Mouse (Mus musculus) C2C12 (cell line): ENCODE measurements at regions not wholly inside any gene's neighbourhood (a gene's known extent, or its start where the extent isn't known, plus 50 kb on each side); places are given as distances from the start of the nearest gene placed in this dataset.

Source experiments
- H3K27me3 ChIP-seq: one replicate; pipeline ENCODE4 v1.6.1; 2011; ENCODE audit not compliant: control insufficient read depth, insufficient read depth, insufficient read length
- H3K36me3 ChIP-seq: one replicate; pipeline ENCODE4 v1.6.1; 2011; ENCODE audit not compliant: control insufficient read depth, insufficient read depth
- H3K4me3 ChIP-seq: one replicate; pipeline ENCODE4 v1.5.1; 2011; ENCODE audit warnings: mild to moderate bottlenecking, control low read depth; ENCODE audit not compliant: poor library complexity, insufficient read depth, severe bottlenecking
- H3K79me2 ChIP-seq: one replicate; pipeline ENCODE4 v1.6.1; 2011; ENCODE audit not compliant: control insufficient read depth, insufficient read depth
- H3K79me3 ChIP-seq: one replicate; pipeline ENCODE4 v1.6.1; 2011; ENCODE audit warnings: low read depth, control low read depth
- H3ac ChIP-seq: one replicate; pipeline ENCODE3; 2011; ENCODE audit warnings: low read depth; ENCODE audit not compliant: control insufficient read depth, insufficient read length
- CEBPB ChIP-seq: IDR thresholded peaks from one replicate; pipeline ENCODE4 v1.6.1; 2011; ENCODE audit warnings: low read depth, mild to moderate bottlenecking, control low read depth, moderate library complexity
- CTCF ChIP-seq: IDR thresholded peaks from one replicate; pipeline ENCODE4 v1.5.1; 2011; ENCODE audit not compliant: control insufficient read depth, insufficient read depth, insufficient read length
- FOSL1 ChIP-seq: IDR thresholded peaks from one replicate; pipeline ENCODE4 v1.8.0; 2011; ENCODE audit warnings: mild to moderate bottlenecking, low read length; ENCODE audit not compliant: poor library complexity, insufficient read depth, severe bottlenecking
- MAX ChIP-seq: IDR thresholded peaks from one replicate; pipeline ENCODE4 v1.6.1; 2011; ENCODE audit warnings: mild to moderate bottlenecking, control low read depth
- MYOD1 ChIP-seq: IDR thresholded peaks from one replicate; pipeline ENCODE4 v1.6.1; 2011; ENCODE audit warnings: low read depth; ENCODE audit not compliant: control insufficient read depth, insufficient read length
- MYOG ChIP-seq: IDR thresholded peaks from one replicate; pipeline ENCODE4 v1.6.1; 2011; ENCODE audit not compliant: control insufficient read depth, insufficient read length; ENCODE audit errors: extremely low read depth
- USF1 ChIP-seq: IDR thresholded peaks from one replicate; pipeline ENCODE4 v1.6.1; 2011; ENCODE audit warnings: low read depth, mild to moderate bottlenecking, control low read depth, moderate library complexity

DNA sequence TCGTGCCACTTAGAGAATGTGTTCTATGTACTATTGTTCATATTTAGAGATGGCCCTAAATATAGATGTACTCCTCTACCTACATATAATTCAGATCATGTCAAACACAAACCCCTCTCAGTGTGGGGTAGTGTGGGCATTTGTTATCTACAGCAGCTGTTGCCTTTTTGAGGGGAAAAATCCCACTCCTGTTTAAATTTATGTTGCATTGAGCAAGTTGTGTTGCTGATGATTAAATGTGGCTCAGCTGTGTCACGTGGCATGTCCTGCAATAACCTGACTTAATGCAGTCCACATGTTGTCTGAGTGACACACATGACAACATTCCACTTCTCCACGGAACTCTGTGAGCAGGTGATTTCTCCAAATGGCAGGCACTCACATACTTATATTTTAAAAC, 141.7 kb upstream of the Zeb2 start:
- H3K4me3 ChIP-seq, result no peak overlapping the region
- H3K36me3 ChIP-seq, result no peaks in the 10 kb centered on the region
- no peaks in the 10 kb centered on the region for H3K79me3 ChIP-seq
- H3ac ChIP-seq, result no peak overlapping the region
- H3K27me3 ChIP-seq, result no peaks in the 10 kb centered on the region
- no peaks in the 10 kb centered on the region for H3K79me2 ChIP-seq
- TF ChIP-seq MYOD1, result no peak
- peak; percentile 68 for TF ChIP-seq USF1
- no peak for TF ChIP-seq CEBPB
- TF ChIP-seq FOSL1, result no peak

DNA sequence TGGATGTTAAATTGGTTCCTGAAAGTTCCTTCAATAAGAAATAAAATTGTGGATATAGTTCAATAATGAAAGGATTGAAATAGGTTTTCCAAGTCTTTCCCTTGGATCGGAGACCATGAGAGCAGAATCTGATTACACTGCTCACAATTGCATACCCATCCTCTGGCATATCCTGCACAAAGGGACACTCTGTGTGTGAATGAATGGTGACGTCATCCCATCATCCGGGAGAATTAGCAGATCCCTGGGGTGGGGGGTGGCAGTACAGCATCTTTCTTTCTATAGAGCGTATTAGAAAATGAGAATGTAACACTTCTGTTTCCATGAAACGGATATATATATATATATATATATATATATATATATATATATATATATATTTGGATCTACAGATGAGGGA, 139.2 kb upstream of the Zeb2 start:
- H3K27me3 ChIP-seq, result no peaks in the 10 kb centered on the region

DNA sequence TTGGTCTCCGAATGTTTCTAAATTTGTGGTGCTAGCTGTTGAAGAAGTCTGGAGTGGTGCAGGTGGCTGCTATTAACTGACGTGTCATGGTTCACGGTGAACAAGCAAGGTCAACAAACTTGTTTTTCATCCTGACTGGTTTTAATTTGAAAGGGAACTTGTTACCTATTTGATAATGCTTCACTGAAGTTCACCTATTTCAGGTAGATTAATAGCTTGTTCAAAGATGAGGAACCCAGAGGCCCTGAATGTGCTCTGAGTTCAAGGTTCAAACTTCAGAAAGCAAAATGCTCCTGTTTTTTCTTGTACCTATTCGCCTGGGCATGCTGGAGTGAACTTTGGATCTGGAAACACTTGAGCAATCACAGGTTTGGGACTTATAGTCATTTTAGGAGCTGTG, 136.7 kb upstream of the Zeb2 start:
- no peaks in the 10 kb centered on the region for H3K79me3 ChIP-seq
- H3K4me3 ChIP-seq, result no peak overlapping the region
- TF ChIP-seq CEBPB, result no peak
- H3K27me3 ChIP-seq, result no peaks in the 10 kb centered on the region
- H3ac ChIP-seq, result no peak overlapping the region
- H3K79me2 ChIP-seq, result no peaks in the 10 kb centered on the region
- no peaks in the 10 kb centered on the region for H3K36me3 ChIP-seq

More for the DNA sequence above, 139.2 kb upstream of the Zeb2 start:
- Histone ChIP-seq H3K79me3 (no peaks in the 10 kb centered on the region), H3K79me2 (no peaks in the 10 kb centered on the region), H3K4me3 (no peak overlapping the region), H3K36me3 (no peaks in the 10 kb centered on the region), H3ac (no peak overlapping the region)
- no peak for TF ChIP-seq CEBPB
- no peak for TF ChIP-seq MYOD1
- no peak for TF ChIP-seq MAX
- no peak for TF ChIP-seq USF1
- TF ChIP-seq CTCF, result no peak
- no peak for TF ChIP-seq MYOG
- no peak for TF ChIP-seq FOSL1

DNA sequence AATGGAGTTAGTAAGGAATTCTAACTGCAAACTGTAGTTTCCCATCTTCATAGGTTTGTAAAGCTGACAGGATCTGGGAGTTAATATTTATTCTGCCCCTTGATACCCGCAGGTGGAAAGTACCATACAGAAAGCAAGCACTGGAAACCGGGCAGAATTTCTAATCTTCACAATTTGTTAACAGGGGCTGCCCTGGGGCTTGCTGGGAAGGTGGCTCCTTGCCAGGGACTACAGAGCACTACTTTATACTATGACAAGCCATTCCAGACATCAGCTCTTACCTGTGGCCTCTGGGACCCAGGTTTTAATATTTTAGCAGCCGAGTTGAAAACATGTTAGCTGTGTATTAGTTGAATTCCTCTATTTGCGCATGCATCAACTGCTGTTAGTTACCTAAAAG, 135.1 kb upstream of the Zeb2 start:
- Histone ChIP-seq H3ac (no peak overlapping the region), H3K27me3 (no peaks in the 10 kb centered on the region), H3K79me3 (no peaks in the 10 kb centered on the region), H3K79me2 (no peaks in the 10 kb centered on the region), H3K36me3 (no peaks in the 10 kb centered on the region), H3K4me3 (no peak overlapping the region)
- TF ChIP-seq MYOG (no peak), MYOD1 (no peak), MAX (no peak), FOSL1 (no peak), USF1 (no peak), CEBPB (no peak), CTCF (no peak)

DNA sequence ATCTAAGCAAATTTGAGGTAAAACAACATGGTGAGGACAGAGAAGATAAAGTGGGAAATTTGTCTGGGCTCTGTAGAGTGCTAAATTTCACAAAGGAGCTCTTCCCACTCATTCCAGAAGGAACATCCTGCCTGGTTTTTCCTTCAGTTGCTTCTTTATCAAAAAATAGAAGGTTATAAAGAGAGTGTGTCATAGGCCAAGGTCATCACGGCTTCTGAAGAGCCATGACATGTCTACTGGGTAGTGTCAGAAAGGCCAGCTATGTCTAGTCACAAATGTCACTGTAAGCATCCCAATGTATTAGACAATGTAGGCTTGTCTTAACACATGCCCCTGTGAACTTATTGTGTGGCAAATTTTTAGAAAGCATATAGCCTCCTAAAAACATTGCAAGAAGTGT, 132.5 kb upstream of the Zeb2 start:
- Histone ChIP-seq H3K27me3 (no peaks in the 10 kb centered on the region), H3K79me3 (no peaks in the 10 kb centered on the region), H3K4me3 (no peak overlapping the region), H3K36me3 (no peaks in the 10 kb centered on the region), H3ac (no peak overlapping the region), H3K79me2 (no peaks in the 10 kb centered on the region)
- no peak for TF ChIP-seq MYOD1
- TF ChIP-seq CTCF, result no peak
- TF ChIP-seq FOSL1, result no peak
- no peak for TF ChIP-seq USF1
- no peak for TF ChIP-seq CEBPB
- no peak for TF ChIP-seq MYOG

DNA sequence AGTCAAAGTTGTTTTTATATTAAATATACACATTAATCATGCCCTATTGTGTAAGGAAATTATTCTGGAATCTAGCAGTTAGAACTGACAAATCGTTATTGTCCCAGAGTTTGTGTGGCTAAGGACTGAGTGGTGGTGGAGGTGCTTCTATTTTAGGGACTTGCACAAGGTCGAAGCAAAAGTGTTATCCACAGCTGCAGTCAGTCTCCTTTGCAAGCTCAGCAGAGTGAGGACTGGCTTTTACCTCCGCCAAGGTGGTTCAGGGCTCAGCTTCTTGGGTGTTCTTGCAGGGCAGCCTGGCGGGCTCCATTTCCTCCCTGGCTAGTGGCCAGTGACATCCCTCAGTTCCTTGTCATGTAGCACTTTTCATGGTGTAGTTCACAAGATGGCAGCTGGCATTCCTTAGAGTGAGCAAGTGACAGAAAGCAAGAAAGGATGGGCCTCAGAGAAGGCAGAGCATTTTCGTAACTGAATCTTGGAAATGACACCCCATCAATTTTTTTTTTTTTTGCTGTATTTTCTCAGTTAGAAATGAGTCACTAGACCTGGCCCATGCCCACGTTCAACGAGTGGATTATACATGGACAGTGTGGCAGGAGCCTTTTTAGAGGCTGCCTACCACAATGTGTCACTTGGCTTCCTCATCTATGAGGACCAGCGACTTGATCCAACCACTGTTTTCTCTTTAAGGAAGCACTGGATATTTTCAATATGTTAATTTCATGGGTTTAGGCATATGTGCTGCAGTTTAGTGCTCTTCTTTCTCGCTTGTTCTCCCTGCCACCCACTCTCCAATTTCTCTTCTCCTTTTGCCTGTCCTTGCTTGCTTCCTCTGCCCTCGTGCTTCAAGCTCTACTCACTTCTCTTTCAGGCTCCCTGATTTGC, 129.1 kb upstream of the Zeb2 start:
- Histone ChIP-seq H3K79me3 (no peaks in the 10 kb centered on the region), H3K27me3 (no peaks in the 10 kb centered on the region), H3K36me3 (no peaks in the 10 kb centered on the region), H3K79me2 (no peaks in the 10 kb centered on the region), H3K4me3 (no peak overlapping the region), H3ac (no peak overlapping the region)
- TF ChIP-seq CTCF (no peak), CEBPB (no peak)
